Mouse (Mus musculus) embryonic facial prominence, embryonic 11.5 days (tissue): Measurements from ENCODE around the gene Rimbp3. TPM values are rescaled to one million over a fixed set of nuclear protein-coding genes. Genes with fewer than 3 reads are reported as not detected.
"Not testable (repeated sequence)": the region's sequence is repeated elsewhere in the genome, so short reads cannot be mapped to it uniquely, and the experiment has no call there.

ENCODE experiments used
- ATAC-seq: fragments of 200-750 bp; cut with Nextera tagmentation; replicated peaks from 2 replicates; pipeline ENCODE4 v1.8.0; 2017; ENCODE audit warnings: low read depth; ENCODE audit not compliant: insufficient number of reproducible peaks, low FRiP score, low TSS enrichment
- DNase-seq: peaks from one replicate; pipeline ENCODE4 v3.0.0-alpha.2; 2015; ENCODE audit warnings: low spot score
- H3K27ac ChIP-seq: fragments of 300-500 bp; sonication (generic); replicated peaks from 2 replicates; pipeline ENCODE4 v1.5.1; 2014; ENCODE audit warnings: mild to moderate bottlenecking, low read depth, low read length, control low read depth
- H3K27me3 ChIP-seq: fragments of 300-500 bp; sonication (generic); 2 replicates; pipeline ENCODE4 v1.6.1; 2014; ENCODE audit warnings: mild to moderate bottlenecking, low read length, moderate library complexity, mixed read lengths; ENCODE audit not compliant: control insufficient read depth, insufficient read depth
- H3K36me3 ChIP-seq: fragments of 300-500 bp; sonication (generic); replicated peaks from 2 replicates; pipeline ENCODE4 v1.6.1; 2014; ENCODE audit warnings: low read depth, mild to moderate bottlenecking, low read length, moderate library complexity, mixed read lengths; ENCODE audit not compliant: control insufficient read depth, insufficient read depth
- H3K4me1 ChIP-seq: fragments of 300-500 bp; sonication (generic); 2 replicates; pipeline ENCODE4 v1.6.1; 2014; ENCODE audit warnings: low read length, mixed read lengths; ENCODE audit not compliant: control insufficient read depth, insufficient read depth
- H3K4me2 ChIP-seq: fragments of 300-500 bp; sonication (generic); 2 replicates; pipeline ENCODE4 v1.6.1; 2014; ENCODE audit warnings: low read depth, mild to moderate bottlenecking, control low read depth, low read length, moderate library complexity
- H3K4me3 ChIP-seq: fragments of 300-500 bp; sonication (generic); 2 replicates; pipeline ENCODE4 v1.5.1; 2014; ENCODE audit warnings: low read depth, low read length, control low read depth
- H3K9ac ChIP-seq: fragments of 300-500 bp; sonication (generic); replicated peaks from 2 replicates; pipeline ENCODE4 v1.6.1; 2014; ENCODE audit warnings: mild to moderate bottlenecking, control low read depth, low read length
- H3K9me3 ChIP-seq: fragments of 300-500 bp; sonication (generic); replicated peaks from 2 replicates; pipeline ENCODE4 v1.6.1; 2016; ENCODE audit warnings: mild to moderate bottlenecking, low read length, inconsistent platforms, mixed read lengths; ENCODE audit not compliant: control insufficient read depth
- WGBS: fragments of 180-500 bp; shearing (Covaris S2); extraction: QIAGEN DNeasy Blood & Tissue Kit; methylation state at CpG from one replicate; pipeline ENCODE4 v1.1.7; 2014; 5-methylcytosine and 5-hydroxymethylcytosine counted together
- polyA plus RNA-seq: library from polyadenylated mRNA; unstranded; fragments of >200 nt; fragmentation: Nextera tagmentation; extraction: Ambion mirVana; gene quantifications from 2 replicates; pipeline ENCODE4 v1.2.1, GENCODE M21; 2014

Gene Rimbp3
- polyA plus RNA-seq, 1 experiment from 2014 or later, result 0.41 TPM

DNA sequence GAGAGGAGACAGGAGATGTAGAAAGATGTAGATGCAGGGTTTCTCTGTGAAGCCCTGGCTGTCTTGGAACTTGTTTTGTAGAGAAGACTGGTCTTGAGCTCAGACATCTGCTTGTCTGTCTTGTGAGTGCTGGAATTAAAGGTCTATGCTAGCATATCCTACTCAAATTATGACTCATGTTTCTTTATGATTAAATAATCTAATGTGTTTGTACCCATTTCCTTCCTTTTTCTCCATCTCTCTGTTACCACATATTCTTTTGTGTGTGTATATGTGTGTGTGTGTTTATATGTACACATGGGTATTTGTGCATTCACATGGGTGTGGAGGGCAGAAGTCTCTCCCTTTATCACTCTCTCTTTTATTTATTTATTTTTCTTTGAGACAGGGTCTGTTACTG is 18.1 kb downstream of the Rimbp3 start:
- DNase-seq, result no peak
- Histone ChIP-seq H3K4me3 (no peak overlapping the region), H3K9ac (no peak overlapping the region), H3K9me3 (no peaks in the 10 kb centered on the region), H3K27ac (no peak overlapping the region), H3K4me1 (no peaks in the 10 kb centered on the region), H3K4me2 (no peak overlapping the region), H3K36me3 (no peaks in the 10 kb centered on the region), H3K27me3 (no peaks in the 10 kb centered on the region; the same call in 1 of the 2 replicates)
- no peak for ATAC-seq

DNA sequence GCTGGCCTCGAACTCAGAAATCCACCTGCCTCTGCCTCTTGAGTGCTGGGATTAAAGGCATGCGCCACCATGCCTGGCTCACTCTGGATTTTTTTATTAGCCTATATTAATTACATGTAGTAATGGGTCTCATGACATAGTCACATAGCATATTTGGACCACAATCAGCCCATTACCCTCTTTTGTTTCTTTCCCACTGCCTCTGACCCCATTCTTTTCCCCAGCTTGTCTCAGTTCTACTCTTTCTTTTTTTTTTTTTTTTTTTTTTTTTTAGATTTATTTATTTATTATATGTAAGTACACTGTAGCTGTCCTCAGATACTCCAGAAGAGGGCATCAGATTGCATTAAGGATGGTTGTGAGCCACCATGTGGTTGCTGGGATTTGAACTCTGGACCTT is 23.1 kb downstream of the Rimbp3 start:
- H3K4me3 ChIP-seq, H3K27me3 ChIP-seq, H3K9ac ChIP-seq, H3K4me1 ChIP-seq, H3K9me3 ChIP-seq, DNase-seq, H3K27ac ChIP-seq, ATAC-seq, H3K36me3 ChIP-seq, H3K4me2 ChIP-seq: not testable (repeated sequence)
- 85% methylated on average over 2 of the region's 2 CpGs for WGBS

DNA sequence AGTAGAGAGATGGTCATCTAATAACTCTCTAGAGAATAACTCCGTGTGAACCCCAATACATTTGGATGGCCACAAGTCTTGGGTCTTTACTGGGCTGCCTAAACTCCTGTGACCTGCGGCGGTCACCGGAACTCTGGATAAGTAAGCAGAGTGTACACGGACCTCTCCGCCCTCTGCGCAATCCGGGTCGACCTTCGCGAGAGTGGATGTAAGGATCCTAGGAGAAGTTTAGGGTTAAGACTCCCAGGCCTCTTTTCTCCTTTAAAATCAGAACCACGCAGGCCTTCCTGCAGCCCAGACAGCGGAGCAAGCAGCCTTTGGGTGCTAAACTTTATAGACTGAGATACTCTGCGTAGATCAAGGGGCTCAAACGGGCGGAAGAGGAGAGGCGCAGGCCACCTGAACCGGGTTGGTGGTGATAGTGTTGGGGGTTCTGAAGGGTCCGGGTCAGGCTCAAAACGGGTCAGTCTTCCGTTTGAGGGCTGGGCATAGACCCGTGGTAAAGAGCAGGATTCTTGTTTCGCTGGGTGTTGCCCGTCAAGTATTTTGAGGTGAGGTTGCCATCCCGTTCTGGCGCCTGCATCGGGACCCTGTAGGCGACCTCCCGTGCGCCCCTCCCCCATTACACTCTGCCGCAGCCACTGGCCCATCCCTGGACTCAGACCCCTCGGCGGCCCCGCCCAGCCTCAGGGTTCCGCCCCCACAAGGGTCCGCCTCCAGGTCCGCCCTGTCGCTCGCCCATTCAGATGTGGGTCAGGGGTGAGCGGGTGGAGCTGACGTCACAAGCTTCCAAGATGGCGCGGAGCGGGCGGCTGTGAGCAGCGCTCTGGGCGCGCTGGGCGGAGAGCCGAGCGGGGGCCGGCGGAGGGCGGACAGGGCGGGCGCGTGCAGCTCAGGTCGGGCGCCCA is 24.6 kb downstream of the Rimbp3 start, which contains the start of gene Hic2:
Gene Hic2 (plus strand): TSS at position 779 of the 908 bp plus-strand sequence.
- Histone ChIP-seq H3K4me3 (peak within 1 kb of the TSS; percentile 93), H3K9me3 (no peaks in the 10 kb centered on the region), H3K27me3 (no peaks in the 10 kb centered on the region), H3K4me1 (no peaks in the 10 kb centered on the region; the same call in none of the 2 replicates), H3K9ac (peak within 1 kb of the TSS; percentile 90), H3K27ac (peak within 1 kb of the TSS; percentile 80), H3K36me3 (no peaks in the 10 kb centered on the region), H3K4me2 (peak within 1 kb of the TSS; percentile 87)
- under 1% methylated on average over 59 of the region's 59 CpGs for WGBS
- ATAC-seq, result peak; percentile 97
- peak; percentile 98 for DNase-seq

DNA sequence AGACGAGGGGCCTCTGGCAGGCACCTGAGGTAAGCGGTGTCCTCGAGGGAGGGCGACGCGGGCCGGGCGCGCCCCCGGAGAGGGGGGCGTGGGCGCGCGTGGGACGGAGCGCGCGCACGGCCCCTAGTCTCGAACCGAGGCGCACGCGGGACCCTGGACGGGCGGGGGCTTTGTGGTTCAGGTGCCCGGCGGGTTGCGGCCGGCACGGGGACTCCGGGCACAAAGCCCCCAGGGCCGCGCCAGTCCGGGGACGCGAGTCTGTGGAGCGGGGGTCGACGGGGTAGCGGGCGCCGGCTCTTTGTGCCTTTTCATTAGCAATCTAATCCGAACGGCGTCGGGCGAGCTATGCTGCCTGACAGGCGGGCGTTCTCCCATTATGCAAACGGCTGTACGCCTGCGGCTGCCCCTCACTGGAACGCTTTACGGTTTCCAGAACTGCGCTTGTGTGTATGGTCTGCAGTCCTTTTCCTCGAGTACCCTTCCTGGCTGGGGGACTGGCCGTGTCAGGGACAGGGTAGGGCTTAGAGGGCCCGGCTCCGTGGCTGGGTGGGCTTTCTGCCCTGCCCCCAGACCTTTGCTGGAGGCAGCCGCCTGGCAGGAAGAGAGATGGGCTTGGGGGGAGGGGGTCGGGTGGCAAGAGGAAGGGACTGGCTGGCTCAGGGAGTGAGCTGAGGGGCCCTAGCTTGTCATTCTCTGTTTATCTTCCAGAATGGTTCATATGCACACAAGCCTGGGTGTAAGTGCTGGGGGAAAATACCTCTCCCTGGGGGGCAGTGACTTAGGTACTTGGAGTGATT is 25.5 kb downstream of the Rimbp3 start:
- Histone ChIP-seq H3K4me2 (peak overlapping the region; percentile 87), H3K4me1 (no peaks in the 10 kb centered on the region; the same call in none of the 2 replicates), H3K4me3 (peak overlapping the region; percentile 93), H3K9me3 (no peaks in the 10 kb centered on the region), H3K27ac (peak overlapping the region; percentile 80), H3K36me3 (no peaks in the 10 kb centered on the region), H3K9ac (peak overlapping the region; percentile 90), H3K27me3 (no peaks in the 10 kb centered on the region)
- DNase-seq (peak; percentile 77), ATAC-seq (peak; percentile 66)
- WGBS, result under 1% methylated on average over 56 of the region's 62 CpGs

DNA sequence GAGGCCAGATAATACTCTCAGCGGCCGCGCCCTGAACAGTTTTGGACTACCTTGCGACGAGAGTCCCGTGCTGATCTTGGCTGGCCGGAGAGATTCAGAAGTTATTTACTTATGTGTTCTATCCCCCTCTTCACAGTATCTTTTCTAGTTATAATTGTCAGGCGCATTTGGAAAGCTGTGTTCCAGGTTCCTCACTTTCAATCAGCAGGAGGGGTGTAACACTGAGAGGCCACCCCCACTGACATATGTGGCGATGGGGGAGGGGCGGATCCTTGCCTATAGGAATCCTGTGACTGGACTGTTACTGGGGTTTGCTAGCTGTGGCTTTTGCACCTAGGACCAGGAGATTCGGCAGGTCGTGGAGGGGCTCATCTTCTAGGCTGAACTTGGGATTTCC is 26.1 kb downstream of the Rimbp3 start:
- DNase-seq, result peak; percentile 72
- peak overlapping the region; percentile 90 for H3K9ac ChIP-seq
- no peaks in the 10 kb centered on the region for H3K36me3 ChIP-seq
- peak overlapping the region; percentile 93 for H3K4me3 ChIP-seq
- no peaks in the 10 kb centered on the region for H3K27me3 ChIP-seq
- H3K9me3 ChIP-seq, result no peaks in the 10 kb centered on the region
- no peaks in the 10 kb centered on the region; the same call in none of the 2 replicates for H3K4me1 ChIP-seq
- 0 out of 2 replicates have a peak overlapping the region, but pooled peaks have one; percentile 80 for H3K27ac ChIP-seq
- H3K4me2 ChIP-seq, result peak overlapping the region; percentile 87
- 3% methylated on average over 12 of the region's 12 CpGs for WGBS
- no peak for ATAC-seq

DNA sequence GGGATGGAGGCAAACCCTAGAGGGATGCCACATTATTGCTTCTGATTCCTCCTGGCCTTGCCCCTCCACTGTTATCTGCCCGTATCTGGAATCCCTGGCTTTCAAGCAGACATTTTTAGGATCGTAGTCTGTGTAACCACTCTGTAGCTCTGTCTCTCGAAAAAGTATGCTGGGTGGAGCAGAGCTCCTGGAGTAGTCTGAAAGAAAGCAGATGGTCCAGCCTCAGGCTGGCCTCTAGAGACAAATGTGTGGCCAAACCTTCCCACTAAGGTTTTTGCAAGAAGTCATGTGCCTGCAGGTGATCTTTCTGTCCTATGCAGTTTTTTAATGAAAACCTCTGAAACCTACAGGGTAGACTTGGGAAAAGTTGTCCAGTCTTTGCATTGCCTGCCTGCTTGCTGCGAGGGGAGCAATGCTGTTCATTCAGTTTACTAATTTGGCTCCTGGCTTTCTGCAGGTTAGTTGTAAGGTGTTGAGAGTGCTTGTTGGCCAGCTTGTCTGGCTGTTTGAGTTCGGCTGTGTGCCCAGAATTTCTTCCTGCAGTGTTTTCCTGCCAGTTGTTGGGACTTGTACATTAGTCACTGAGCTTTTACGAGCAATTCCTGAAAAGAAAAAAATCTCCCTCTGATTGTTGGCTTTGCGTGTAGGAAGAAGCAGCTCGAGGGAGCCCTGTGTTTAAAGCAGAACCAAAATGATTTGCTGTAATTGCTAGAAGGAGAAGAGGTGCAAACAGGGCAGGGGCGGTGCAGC is 26.7 kb downstream of the Rimbp3 start:
- peak overlapping the region; percentile 87 for H3K4me2 ChIP-seq
- no peaks in the 10 kb centered on the region for H3K27me3 ChIP-seq
- 53% methylated on average over 9 of the region's 9 CpGs for WGBS
- H3K4me3 ChIP-seq, result peak overlapping the region; percentile 93
- no peaks in the 10 kb centered on the region; the same call in none of the 2 replicates for H3K4me1 ChIP-seq
- no peak for ATAC-seq
- no peak overlapping the region for H3K27ac ChIP-seq
- H3K9me3 ChIP-seq, result no peaks in the 10 kb centered on the region
- H3K9ac ChIP-seq, result peak overlapping the region; percentile 90
- no peaks in the 10 kb centered on the region for H3K36me3 ChIP-seq
- no peak for DNase-seq

DNA sequence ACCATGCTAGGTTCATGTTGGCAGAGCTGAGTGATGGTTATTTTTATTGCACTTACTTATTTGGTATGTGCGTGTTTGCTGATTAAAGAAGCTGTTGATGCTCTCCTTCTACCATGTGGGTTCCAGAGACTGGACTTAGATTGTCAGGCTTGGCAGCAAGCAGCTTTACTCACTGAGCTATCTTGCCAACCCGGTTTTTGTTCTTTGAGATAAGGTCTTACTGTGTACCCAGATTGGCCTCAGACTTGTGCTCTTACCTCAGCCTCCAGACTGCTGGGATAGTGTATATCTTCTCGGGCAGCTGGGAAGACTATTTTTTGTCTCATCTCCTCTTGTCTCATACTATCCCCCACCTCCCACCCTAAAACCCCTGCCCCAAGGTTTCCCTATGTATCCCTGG is 29.2 kb downstream of the Rimbp3 start:
- Histone ChIP-seq H3K4me2 (no peak overlapping the region), H3K36me3 (no peaks in the 10 kb centered on the region), H3K4me3 (no peak overlapping the region), H3K27ac (no peak overlapping the region), H3K27me3 (no peaks in the 10 kb centered on the region), H3K4me1 (no peaks in the 10 kb centered on the region; the same call in none of the 2 replicates), H3K9me3 (no peaks in the 10 kb centered on the region), H3K9ac (no peak overlapping the region)
- DNase-seq (no peak), ATAC-seq (no peak)
- WGBS, result 89% methylated on average over 3 of the region's 3 CpGs
